Mouse (Mus musculus) gastrocnemius, postnatal 10 days (tissue): ENCODE results near the gene Ppp1r13l. TPM values are rescaled to one million over a fixed set of nuclear protein-coding genes. Genes with fewer than 3 reads are reported as not detected.

Experiments used
- DNase-seq: peaks from one replicate; pipeline ENCODE4 v3.0.0; 2021; ENCODE audit warnings: mixed read lengths
- microRNA-seq, 2 experiments: library from miRNA; unstranded; fragments of <30 nt; microRNA quantifications; one replicate each; pipeline ENCODE4 v1.2.0; 2021
- total RNA-seq, 2 experiments: library from RNA; stranded (reverse); gene quantifications; 2 replicates each; pipeline ENCODE4 v1.2.3; 2021

Gene Ppp1r13l
- total RNA-seq, 2 experiments from 2014 or later: 2.7 to 2.8 TPM

- DNase-seq: no peak
Measured at GRCm38 (mm10) chr7:19413525-19413924, 54.0 kb downstream of the Ppp1r13l start.

- DNase-seq: no peak
Measured at GRCm38 (mm10) chr7:19416590-19416989, 57.0 kb downstream of the Ppp1r13l start.

DNA sequence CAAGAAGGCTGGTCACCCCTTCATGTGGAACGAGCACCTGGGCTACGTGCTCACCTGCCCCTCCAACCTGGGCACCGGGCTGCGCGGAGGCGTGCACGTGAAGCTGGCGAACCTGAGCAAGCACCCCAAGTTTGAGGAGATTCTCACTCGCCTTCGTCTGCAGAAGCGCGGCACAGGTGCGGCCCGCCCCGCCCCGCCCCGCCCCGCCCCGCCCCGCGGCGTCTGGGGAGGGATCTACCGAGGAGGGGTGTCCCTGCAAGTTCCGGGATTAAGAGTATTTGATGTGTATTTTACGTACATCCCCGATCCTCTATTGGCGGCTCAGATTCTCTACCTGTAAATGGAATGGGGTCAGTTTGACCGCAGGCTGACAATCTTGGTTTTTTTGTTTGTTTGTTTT lies 60.6 kb downstream of the Ppp1r13l start:
- no peak for DNase-seq

DNA sequence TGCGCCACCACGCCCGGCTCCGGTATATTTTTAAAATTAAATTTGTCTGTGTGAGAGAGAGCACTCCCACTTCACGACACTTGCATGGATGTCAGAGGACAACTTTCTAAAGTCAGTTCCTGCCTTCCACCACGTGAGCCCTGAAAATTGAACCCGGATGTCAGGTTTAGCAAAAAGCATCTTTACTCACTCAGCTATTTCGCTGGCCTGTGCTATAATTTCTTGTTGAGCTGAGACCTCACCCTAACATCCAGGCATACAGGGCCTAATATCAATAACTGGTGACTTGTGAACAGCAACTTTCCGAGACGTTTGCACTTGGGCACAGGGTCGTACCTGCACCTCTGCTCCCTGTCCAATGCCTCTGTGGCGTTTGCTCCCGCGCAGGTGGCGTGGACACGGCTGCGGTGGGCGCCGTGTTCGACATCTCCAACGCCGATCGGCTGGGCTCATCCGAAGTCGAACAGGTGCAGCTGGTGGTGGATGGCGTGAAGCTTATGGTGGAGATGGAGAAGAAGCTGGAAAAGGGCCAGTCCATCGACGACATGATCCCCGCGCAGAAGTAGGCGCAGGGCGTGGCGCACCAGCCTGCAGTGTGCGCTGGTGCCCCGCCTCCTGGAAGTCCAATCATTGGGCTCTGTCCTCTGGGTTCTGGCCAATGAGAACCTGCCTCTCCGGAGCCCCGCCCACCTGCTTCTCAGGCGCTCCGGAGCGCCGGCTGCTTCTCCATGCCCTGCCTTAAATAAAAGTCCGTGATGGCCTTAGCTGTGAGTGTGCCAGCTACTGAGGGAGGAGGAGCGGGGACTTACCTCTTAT lies 61.5 kb downstream of the Ppp1r13l start:
- DNase-seq: peak; percentile 80

- no peak for DNase-seq
Measured at GRCm38 (mm10) chr7:19423083-19423482, 63.5 kb downstream of the Ppp1r13l start.

DNA sequence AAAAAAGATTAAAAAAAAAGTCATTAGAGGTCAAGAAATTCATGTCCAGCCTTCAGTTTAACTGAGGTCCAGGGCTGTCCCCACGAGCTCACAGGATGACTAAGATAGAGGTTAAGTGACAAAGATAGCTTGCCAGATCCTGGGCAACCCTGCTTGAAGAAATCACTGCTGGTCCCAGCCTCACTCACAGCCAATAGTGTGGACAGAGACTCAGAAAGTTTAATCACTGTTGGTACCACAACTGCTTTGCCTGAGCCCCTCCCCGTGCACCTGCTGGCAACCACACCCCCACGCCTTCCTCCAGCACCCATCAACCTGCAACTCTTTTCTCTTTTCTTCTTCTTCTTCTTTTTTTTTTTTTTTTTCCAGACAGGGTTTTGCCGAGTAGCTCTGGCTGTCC lies 64.5 kb downstream of the Ppp1r13l start:
- peak; percentile 24 for DNase-seq

GRCm38 (mm10) chr7:19426349-19426748 lies 66.8 kb downstream of the Ppp1r13l start:
- DNase-seq: no peak

DNA sequence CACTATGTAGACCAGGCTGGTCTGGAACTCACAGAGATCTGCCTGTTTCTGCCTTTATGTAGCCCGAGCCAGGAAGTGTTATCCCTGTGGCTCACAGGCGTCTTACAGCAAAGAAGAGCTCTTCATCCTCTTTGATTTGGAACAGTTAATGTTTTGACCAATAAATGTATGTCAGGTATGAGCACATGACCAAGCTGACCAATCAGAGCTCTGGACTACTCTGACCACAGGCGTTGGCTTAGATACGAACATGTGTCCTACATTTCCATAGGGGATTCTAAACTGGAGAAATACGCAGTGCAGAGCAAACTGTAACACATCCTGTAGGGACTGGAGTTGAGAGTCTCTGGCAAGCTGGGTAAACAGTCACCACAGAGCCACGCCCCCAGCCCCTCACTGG lies 67.3 kb downstream of the Ppp1r13l start:
- no peak for DNase-seq

Small RNAs within 50 kb of the gene (microRNA-seq; reads per million reads assigned to microRNA genes)
- gene Mir343: 0 reads per million in 2 experiments

Other genes starting within 250 kb of the Ppp1r13l start
- gene Gm4969, start 241.4 kb upstream of the Ppp1r13l start, total RNA-seq: under 1 TPM in 1 of 2 experiments, not detected in 1; 0.14 TPM
- gene Fbxo46, start 239.9 kb upstream of the Ppp1r13l start, total RNA-seq: 1 to 10 TPM; 2.7 to 4.2 TPM
- gene Qpctl, start 210.5 kb upstream of the Ppp1r13l start, total RNA-seq: 1 to 10 TPM; 5.0 to 5.5 TPM
- gene Snrpd2, start 210.0 kb upstream of the Ppp1r13l start, total RNA-seq: 10 to 100 TPM; 72.9 to 77.4 TPM
- gene Gipr, start 193.6 kb upstream of the Ppp1r13l start, total RNA-seq: under 1 TPM in 1 of 2 experiments, not detected in 1; 0.14 TPM
- 10 to 100 TPM; 14.9 to 17.6 TPM for gene Eml2, start 183.3 kb upstream of the Ppp1r13l start, total RNA-seq
- 1 to 10 TPM; 2.3 to 3.4 TPM for gene Gpr4, start 147.2 kb upstream of the Ppp1r13l start, total RNA-seq
- 10 to 100 TPM; 36.9 to 37.8 TPM for gene Opa3, start 131.4 kb upstream of the Ppp1r13l start, total RNA-seq
- 10 to 100 TPM; 35.7 to 53.5 TPM for gene Vasp, start 87.9 kb upstream of the Ppp1r13l start, total RNA-seq
- gene Ppm1n, start 79.7 kb upstream of the Ppp1r13l start, total RNA-seq: not detected
- gene Rtn2, start 77.1 kb upstream of the Ppp1r13l start, total RNA-seq: 100 to 1,000 TPM; 669 to 730 TPM
- 1 to 10 TPM in 1 of 2 experiments, under 1 TPM in 1; 0.80 to 1.7 TPM for gene Fosb, start 49.7 kb upstream of the Ppp1r13l start, total RNA-seq
- 10 to 100 TPM; 31.9 to 35.9 TPM for gene Ercc1, start 15.0 kb upstream of the Ppp1r13l start, total RNA-seq
- 1 to 10 TPM; 7.8 to 9.8 TPM for gene Cd3eap, start 266 bp upstream of the Ppp1r13l start, total RNA-seq
- 1 to 10 TPM; 7.7 to 9.7 TPM for gene Ercc2, start 22.3 kb downstream of the Ppp1r13l start, total RNA-seq
- gene Klc3, start 44.4 kb downstream of the Ppp1r13l start, total RNA-seq: under 1 TPM; 0.12 to 0.18 TPM
- over 10,000 TPM; 22,462 to 26,486 TPM for gene Ckm, start 45.0 kb downstream of the Ppp1r13l start, total RNA-seq
- 10 to 100 TPM; 12.2 to 16.4 TPM for gene Mark4, start 99.1 kb downstream of the Ppp1r13l start, total RNA-seq
- gene Exoc3l2, start 103.6 kb downstream of the Ppp1r13l start, total RNA-seq: under 1 TPM; 0.59 to 0.86 TPM
- gene Bloc1s3, start 148.6 kb downstream of the Ppp1r13l start, total RNA-seq: 1 to 10 TPM; 2.2 to 2.4 TPM
- gene Trappc6a, start 148.6 kb downstream of the Ppp1r13l start, total RNA-seq: 10 to 100 TPM; 24.6 to 26.5 TPM
- gene Nkpd1, start 158.1 kb downstream of the Ppp1r13l start, total RNA-seq: not detected
- gene Ppp1r37, start 203.3 kb downstream of the Ppp1r13l start, total RNA-seq: 10 to 100 TPM; 38.7 to 41.1 TPM
- under 1 TPM; 0.21 to 0.23 TPM for gene Zfp296, start 217.5 kb downstream of the Ppp1r13l start, total RNA-seq
- 10 to 100 TPM; 52.0 to 59.8 TPM for gene Gemin7, start 217.8 kb downstream of the Ppp1r13l start, total RNA-seq
- 10 to 100 TPM; 15.2 to 23.2 TPM for gene Clasrp, start 244.7 kb downstream of the Ppp1r13l start, total RNA-seq